Mouse (Mus musculus) intestine, postnatal 0 days (tissue): ENCODE measurements around the gene Tac2. TPM values are rescaled to one million over a fixed set of nuclear protein-coding genes. Genes with fewer than 3 reads are reported as not detected.

Source experiments
- ATAC-seq: fragments of 200-750 bp; cut with Nextera tagmentation; 2 replicates; pipeline ENCODE4 v1.8.0; 2017; ENCODE audit warnings: mild to moderate bottlenecking, moderate TSS enrichment, moderate library complexity
- H3K27ac ChIP-seq: fragments of 300-500 bp; sonication (generic); 2 replicates; pipeline ENCODE4 v1.5.1; 2014; ENCODE audit warnings: mild to moderate bottlenecking, low read depth, low read length, moderate library complexity
- H3K27me3 ChIP-seq: fragments of 300-500 bp; sonication (generic); replicated peaks from 2 replicates; pipeline ENCODE4 v1.6.1; 2014; ENCODE audit warnings: low read length, mixed read lengths; ENCODE audit not compliant: control insufficient read depth, insufficient read depth
- H3K36me3 ChIP-seq: fragments of 300-500 bp; sonication (generic); 2 replicates; pipeline ENCODE4 v1.6.1; 2014; ENCODE audit warnings: mild to moderate bottlenecking, moderate library complexity; ENCODE audit not compliant: control insufficient read depth, insufficient read depth
- H3K4me1 ChIP-seq: fragments of 300-500 bp; sonication (generic); replicated peaks from 2 replicates; pipeline ENCODE4 v1.6.1; 2014; ENCODE audit warnings: antibody characterized with exemption, low read length, mixed read lengths; ENCODE audit not compliant: control insufficient read depth, insufficient read depth
- H3K4me2 ChIP-seq: fragments of 300-500 bp; sonication (generic); replicated peaks from 2 replicates; pipeline ENCODE4 v1.6.1; 2014; ENCODE audit warnings: low read depth, mild to moderate bottlenecking, moderate library complexity
- H3K4me3 ChIP-seq: fragments of 300-500 bp; sonication (generic); 2 replicates; pipeline ENCODE4 v1.5.1; 2014; ENCODE audit warnings: low read depth, low read length
- H3K9ac ChIP-seq: fragments of 300-500 bp; sonication (generic); 2 replicates; pipeline ENCODE4 v1.6.1; 2014; ENCODE audit warnings: mild to moderate bottlenecking, low read depth, low read length
- H3K9me3 ChIP-seq: fragments of 300-500 bp; sonication (generic); 2 replicates; pipeline ENCODE4 v1.6.1; 2016; ENCODE audit warnings: mixed run types; ENCODE audit not compliant: control insufficient read depth
- CTCF ChIP-seq: sonication (generic); IDR thresholded peaks from 2 replicates; pipeline ENCODE4 v1.5.1; 2016; ENCODE audit warnings: low read depth, mild to moderate bottlenecking, control low read depth, antibody characterized with exemption, moderate library complexity
- WGBS: fragments of 180-500 bp; shearing (Covaris S2); extraction: QIAGEN DNeasy Blood & Tissue Kit; methylation state at CpG from one replicate; pipeline ENCODE4 v1.1.7; 2014; 5-methylcytosine and 5-hydroxymethylcytosine counted together
- polyA plus RNA-seq: library from polyadenylated mRNA; unstranded; fragments of >200 nt; fragmentation: Nextera tagmentation; extraction: Ambion mirVana; gene quantifications from 2 replicates; pipeline ENCODE4 v1.2.1, GENCODE M21; 2015

The Tac2 gene
- polyA plus RNA-seq, 1 experiment from 2014 or later: not detected

DNA sequence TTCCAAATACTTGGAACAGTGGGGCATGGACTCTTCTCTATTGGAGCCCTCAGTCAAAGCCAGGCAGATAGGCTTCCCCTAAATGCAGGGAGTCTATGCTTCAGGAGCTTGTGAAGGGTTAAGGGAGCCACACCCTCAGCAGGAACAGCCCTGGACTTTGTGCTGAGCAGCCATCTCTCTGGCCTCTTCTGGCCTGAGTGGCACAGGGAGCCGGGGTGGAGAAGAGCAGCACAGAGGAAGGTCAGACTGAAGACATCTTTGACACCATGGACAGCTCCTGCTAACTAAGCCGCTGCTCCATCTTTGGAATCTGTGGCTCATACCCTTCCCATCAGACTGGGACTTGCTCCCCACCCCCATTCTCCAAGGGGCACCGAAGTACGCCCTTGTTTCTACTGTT lies 21.0 kb upstream of the Tac2 start:
- Histone ChIP-seq H3K4me3 (peak overlapping the region; percentile 37), H3K9me3 (no peaks in the 10 kb centered on the region), H3K4me1 (peaks cover 5% of the 10 kb centered on the region; the same call in 1 of the 2 replicates), H3K4me2 (peak overlapping the region; percentile 62), H3K36me3 (peaks cover 24% of the 10 kb centered on the region), H3K27me3 (no peaks in the 10 kb centered on the region), H3K9ac (peak overlapping the region; percentile 40; the same call in 1 of the 2 replicates), H3K27ac (peak overlapping the region; percentile 70)
- 11% methylated on average over 4 of the region's 4 CpGs for WGBS
- TF ChIP-seq CTCF: no peak
- ATAC-seq: peak; percentile 77

DNA sequence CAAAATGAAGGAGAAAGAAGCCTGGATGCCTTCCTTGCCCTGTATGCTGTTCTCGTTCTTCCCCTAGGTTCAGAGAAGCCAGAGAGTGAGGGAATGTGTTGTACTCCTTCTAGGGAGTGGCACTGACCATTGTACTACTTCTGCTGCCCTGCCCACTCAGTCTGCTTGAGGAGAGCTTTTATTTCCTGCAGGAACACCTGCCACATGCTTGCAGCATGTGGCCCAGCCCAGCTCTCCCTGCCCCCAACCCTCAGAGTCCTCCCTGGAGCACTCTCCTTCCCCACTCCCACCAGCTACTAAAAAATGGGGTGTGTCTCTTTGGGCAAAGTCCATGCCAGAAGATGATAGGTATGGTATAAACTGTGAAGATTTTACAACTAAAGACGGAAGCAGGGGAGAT lies 20.0 kb upstream of the Tac2 start:
- Histone ChIP-seq H3K27me3 (no peaks in the 10 kb centered on the region), H3K4me1 (peaks cover 5% of the 10 kb centered on the region; the same call in 1 of the 2 replicates), H3K4me2 (peak overlapping the region; percentile 62), H3K4me3 (peak overlapping the region; percentile 37), H3K36me3 (peaks cover 27% of the 10 kb centered on the region), H3K9ac (0 out of 2 replicates have a peak overlapping the region, but pooled peaks have one; percentile 40), H3K27ac (peak overlapping the region; percentile 70; the same call in 1 of the 2 replicates), H3K9me3 (no peaks in the 10 kb centered on the region)
- ATAC-seq: peak; percentile 88
- TF ChIP-seq CTCF: no peak
- WGBS: 32% methylated on average over 2 of the region's 2 CpGs

DNA sequence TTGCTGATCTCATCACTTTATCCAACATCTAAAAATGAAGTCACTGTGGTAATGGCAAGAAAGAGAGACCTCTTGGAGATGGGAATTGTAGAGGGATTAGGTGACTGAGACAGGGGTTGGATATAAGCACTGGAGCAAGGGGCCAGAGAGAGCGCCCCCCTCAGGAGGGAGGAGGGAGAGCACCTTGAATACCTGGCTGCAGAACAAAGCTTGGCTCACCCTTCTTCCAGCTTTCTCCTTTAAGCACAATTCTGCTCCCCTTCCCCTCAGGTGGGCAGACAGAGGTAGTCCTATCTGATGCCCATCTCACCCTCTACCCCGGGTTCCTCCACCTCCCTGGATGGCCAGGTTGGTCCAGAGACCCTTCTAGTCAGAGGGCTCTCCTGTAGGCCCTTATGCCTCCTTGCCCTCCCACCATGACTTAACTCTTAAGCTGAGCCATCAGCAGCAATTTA lies 19.5 kb upstream of the Tac2 start, which contains the start of gene Myo1a:
Gene Myo1a (plus strand): TSS at position 405 of the 455 bp plus-strand sequence.
- H3K9me3 ChIP-seq: no peaks in the 10 kb centered on the region
- peaks cover 24% of the 10 kb centered on the region for H3K36me3 ChIP-seq
- H3K27me3 ChIP-seq: no peaks in the 10 kb centered on the region
- peak within 1 kb of the TSS; percentile 70 for H3K27ac ChIP-seq
- no peak for ATAC-seq
- H3K4me2 ChIP-seq: peak within 1 kb of the TSS; percentile 62
- WGBS: 60% methylated on average over 2 of the region's 2 CpGs
- H3K4me3 ChIP-seq: peak within 1 kb of the TSS; percentile 37
- 0 out of 2 replicates have a peak within 1 kb of the TSS, but pooled peaks have one; percentile 40 for H3K9ac ChIP-seq
- peak; percentile 63 for TF ChIP-seq CTCF
- H3K4me1 ChIP-seq: peaks cover 5% of the 10 kb centered on the region; the same call in 1 of the 2 replicates

DNA sequence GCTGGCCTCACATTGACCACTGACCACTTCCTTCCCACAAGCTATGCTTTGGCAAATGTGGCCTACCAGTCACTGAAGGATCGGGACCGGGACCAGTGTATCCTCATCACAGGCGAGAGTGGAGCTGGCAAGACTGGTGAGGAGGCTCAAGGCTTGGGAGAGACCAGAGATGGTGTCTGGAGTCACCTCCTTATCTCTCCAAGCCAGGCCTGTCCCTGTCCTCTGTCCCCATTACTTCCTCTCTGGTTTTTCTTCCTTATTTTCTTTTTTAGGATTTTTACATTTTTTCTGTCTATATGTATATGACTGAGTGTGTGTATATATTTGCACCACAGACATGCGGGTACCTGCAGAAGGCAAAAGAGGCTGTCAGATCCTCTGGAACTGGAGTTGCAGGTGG lies 18.5 kb upstream of the Tac2 start:
- no peak overlapping the region for H3K9ac ChIP-seq
- H3K27ac ChIP-seq: no peak overlapping the region
- no peaks in the 10 kb centered on the region for H3K27me3 ChIP-seq
- peaks cover 5% of the 10 kb centered on the region; the same call in 1 of the 2 replicates for H3K4me1 ChIP-seq
- no peak for TF ChIP-seq CTCF
- H3K9me3 ChIP-seq: no peaks in the 10 kb centered on the region
- peaks cover 33% of the 10 kb centered on the region for H3K36me3 ChIP-seq
- ATAC-seq: no peak
- H3K4me2 ChIP-seq: no peak overlapping the region
- WGBS: 88% methylated on average over 4 of the region's 4 CpGs
- no peak overlapping the region for H3K4me3 ChIP-seq

DNA sequence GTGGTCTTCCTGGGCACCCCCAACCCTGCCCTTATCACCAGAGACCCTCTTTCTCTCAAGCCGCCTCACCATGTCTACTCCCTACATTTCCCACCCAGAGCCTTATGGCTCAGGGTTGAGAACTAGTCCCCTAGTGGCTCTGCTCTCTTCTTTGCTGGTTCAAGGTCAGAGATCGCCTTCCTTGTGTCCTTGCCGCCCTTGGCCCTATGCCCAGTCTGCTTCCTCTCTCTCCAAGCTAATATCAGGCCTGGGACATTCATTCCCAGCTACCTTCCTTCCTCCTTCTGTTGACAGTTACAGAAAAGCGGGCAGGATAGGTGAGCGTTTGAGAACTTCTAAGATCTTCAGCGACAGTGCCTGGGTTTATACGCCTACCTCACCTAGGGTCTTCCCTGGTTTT lies 16.6 kb upstream of the Tac2 start:
- Histone ChIP-seq H3K9me3 (no peaks in the 10 kb centered on the region), H3K4me1 (peaks cover 5% of the 10 kb centered on the region; the same call in 1 of the 2 replicates), H3K27me3 (no peaks in the 10 kb centered on the region), H3K27ac (no peak overlapping the region), H3K36me3 (peaks cover 50% of the 10 kb centered on the region), H3K4me3 (no peak overlapping the region), H3K4me2 (no peak overlapping the region), H3K9ac (no peak overlapping the region)
- ATAC-seq: no peak
- 63% methylated on average over 7 of the region's 7 CpGs for WGBS
- TF ChIP-seq CTCF: no peak

DNA sequence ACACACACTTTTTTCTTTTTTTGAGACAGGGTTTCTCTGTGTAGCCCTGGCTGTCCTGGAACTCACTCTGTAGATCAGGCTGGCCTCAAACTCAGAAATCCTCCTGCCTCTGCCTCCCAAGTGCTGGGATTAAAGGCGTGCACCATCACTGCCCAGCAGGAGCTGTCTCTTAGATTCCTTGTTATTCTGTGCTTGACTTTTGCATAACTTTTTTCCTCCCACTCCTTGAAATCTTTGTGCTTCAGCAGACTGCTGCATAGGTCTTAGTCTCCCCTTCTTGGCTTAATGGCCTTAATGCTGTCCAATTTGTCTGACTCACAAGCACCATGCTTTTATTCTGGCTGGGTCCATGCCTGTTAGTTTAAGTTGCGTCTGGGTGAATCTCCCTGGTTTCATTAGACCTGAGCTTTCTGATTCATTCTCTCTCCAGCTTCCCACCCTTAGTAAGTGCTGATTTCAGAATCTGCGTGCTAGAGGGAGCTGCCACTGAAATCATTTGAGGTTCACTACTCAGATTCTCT lies 15.4 kb upstream of the Tac2 start:
- H3K27me3 ChIP-seq: no peaks in the 10 kb centered on the region
- no peak overlapping the region for H3K4me2 ChIP-seq
- TF ChIP-seq CTCF: no peak
- WGBS: 86% methylated on average over 3 of the region's 3 CpGs
- ATAC-seq: no peak
- peaks cover 2% of the 10 kb centered on the region; the same call in 1 of the 2 replicates for H3K4me1 ChIP-seq
- peaks cover 55% of the 10 kb centered on the region for H3K36me3 ChIP-seq
- H3K9ac ChIP-seq: no peak overlapping the region
- H3K9me3 ChIP-seq: no peaks in the 10 kb centered on the region
- no peak overlapping the region for H3K4me3 ChIP-seq
- no peak overlapping the region for H3K27ac ChIP-seq
